Mouse (Mus musculus): Measurements from ENCODE around the gene Cpeb1. TPM values are rescaled to one million over a fixed set of nuclear protein-coding genes. Genes with fewer than 3 reads are reported as not detected.

Cpeb1 gene
- polyA plus RNA-seq, 1 experiment from 2014 or later: 1.4 TPM

- Histone ChIP-seq H3K36me3 (ENCODE audit: control insufficient read depth, insufficient read depth, low read length) (no peaks in the 10 kb centered on the region), H3K4me2 (no peak overlapping the region), H3K27me3 (ENCODE audit: control insufficient read depth, insufficient read depth, low read length) (no peaks in the 10 kb centered on the region), H3K27ac (ENCODE audit: low read depth, low read length) (no peak overlapping the region), H3K4me3 (ENCODE audit: low read depth, low read length) (no peak overlapping the region), H3K4me1 (ENCODE audit: control insufficient read depth, insufficient read depth, low read length) (peaks cover 2% of the 10 kb centered on the region; the same call in 1 of the 2 replicates), H3K9me3 (ENCODE audit: control insufficient read depth, low read length) (no peaks in the 10 kb centered on the region), H3K9ac (ENCODE audit: low read length) (no peak overlapping the region)
- DNase-seq (ENCODE audit: low spot score, missing footprints) (no peak), ATAC-seq (ENCODE audit: low FRiP score) (no peak)
- WGBS: 91% methylated on average over 12 of the region's 12 CpGs
Measured at GRCm38 (mm10) chr7:81326043-81326442, 129.2 kb downstream of the Cpeb1 start.

- Histone ChIP-seq H3K4me3 (ENCODE audit: low read depth, low read length) (no peak overlapping the region), H3K36me3 (ENCODE audit: control insufficient read depth, insufficient read depth, low read length) (no peaks in the 10 kb centered on the region), H3K27me3 (ENCODE audit: control insufficient read depth, insufficient read depth, low read length) (no peaks in the 10 kb centered on the region), H3K4me1 (ENCODE audit: control insufficient read depth, insufficient read depth, low read length) (no peaks in the 10 kb centered on the region), H3K4me2 (no peak overlapping the region), H3K9me3 (ENCODE audit: control insufficient read depth, low read length) (no peaks in the 10 kb centered on the region), H3K9ac (ENCODE audit: low read length) (no peak overlapping the region), H3K27ac (ENCODE audit: low read depth, low read length) (no peak overlapping the region)
- DNase-seq (ENCODE audit: low spot score, missing footprints) (no peak), ATAC-seq (ENCODE audit: low FRiP score) (no peak)
- 80% methylated on average over 5 of the region's 5 CpGs for WGBS
Measured at GRCm38 (mm10) chr7:81321776-81322175, 133.5 kb downstream of the Cpeb1 start.

GRCm38 (mm10) chr7:81319749-81320148 is 135.5 kb downstream of the Cpeb1 start:
- H3K36me3 ChIP-seq (ENCODE audit: control insufficient read depth, insufficient read depth, low read length): no peaks in the 10 kb centered on the region
- no peak for ATAC-seq (ENCODE audit: low FRiP score)
- H3K4me2 ChIP-seq: no peak overlapping the region
- H3K4me1 ChIP-seq (ENCODE audit: control insufficient read depth, insufficient read depth, low read length): no peaks in the 10 kb centered on the region
- DNase-seq (ENCODE audit: low spot score, missing footprints): no peak
- 82% methylated on average over 6 of the region's 6 CpGs for WGBS
- no peaks in the 10 kb centered on the region for H3K9me3 ChIP-seq (ENCODE audit: control insufficient read depth, low read length)
- no peak overlapping the region for H3K9ac ChIP-seq (ENCODE audit: low read length)
- no peak overlapping the region for H3K4me3 ChIP-seq (ENCODE audit: low read depth, low read length)
- no peak overlapping the region for H3K27ac ChIP-seq (ENCODE audit: low read depth, low read length)
- H3K27me3 ChIP-seq (ENCODE audit: control insufficient read depth, insufficient read depth, low read length): no peaks in the 10 kb centered on the region

- H3K4me1 ChIP-seq (ENCODE audit: control insufficient read depth, insufficient read depth, low read length): no peaks in the 10 kb centered on the region
- H3K4me3 ChIP-seq (ENCODE audit: low read depth, low read length): no peak overlapping the region
- DNase-seq (ENCODE audit: low spot score, missing footprints) (no peak), ATAC-seq (ENCODE audit: low FRiP score) (no peak)
- no peaks in the 10 kb centered on the region for H3K9me3 ChIP-seq (ENCODE audit: control insufficient read depth, low read length)
- H3K27ac ChIP-seq (ENCODE audit: low read depth, low read length): no peak overlapping the region
- no peak overlapping the region for H3K4me2 ChIP-seq
- H3K27me3 ChIP-seq (ENCODE audit: control insufficient read depth, insufficient read depth, low read length): no peaks in the 10 kb centered on the region
- WGBS: 86% methylated on average over 8 of the region's 8 CpGs
- H3K9ac ChIP-seq (ENCODE audit: low read length): no peak overlapping the region
- H3K36me3 ChIP-seq (ENCODE audit: control insufficient read depth, insufficient read depth, low read length): no peaks in the 10 kb centered on the region
Measured at GRCm38 (mm10) chr7:81315583-81315982, 139.7 kb downstream of the Cpeb1 start.

GRCm38 (mm10) chr7:81311581-81311980 is 143.7 kb downstream of the Cpeb1 start:
- H3K36me3 ChIP-seq (ENCODE audit: control insufficient read depth, insufficient read depth, low read length): no peaks in the 10 kb centered on the region
- H3K4me1 ChIP-seq (ENCODE audit: control insufficient read depth, insufficient read depth, low read length): no peaks in the 10 kb centered on the region
- H3K27ac ChIP-seq (ENCODE audit: low read depth, low read length): no peak overlapping the region
- ATAC-seq (ENCODE audit: low FRiP score) (no peak), DNase-seq (ENCODE audit: low spot score, missing footprints) (no peak)
- no peak overlapping the region for H3K9ac ChIP-seq (ENCODE audit: low read length)
- H3K9me3 ChIP-seq (ENCODE audit: control insufficient read depth, low read length): no peaks in the 10 kb centered on the region
- no peak overlapping the region for H3K4me2 ChIP-seq
- H3K4me3 ChIP-seq (ENCODE audit: low read depth, low read length): no peak overlapping the region
- no peaks in the 10 kb centered on the region for H3K27me3 ChIP-seq (ENCODE audit: control insufficient read depth, insufficient read depth, low read length)

- 85% methylated on average over 1 of the region's 1 CpGs for WGBS
- no peaks in the 10 kb centered on the region for H3K9me3 ChIP-seq (ENCODE audit: control insufficient read depth, low read length)
- no peak overlapping the region for H3K9ac ChIP-seq (ENCODE audit: low read length)
- H3K4me3 ChIP-seq (ENCODE audit: low read depth, low read length): no peak overlapping the region
- no peaks in the 10 kb centered on the region for H3K27me3 ChIP-seq (ENCODE audit: control insufficient read depth, insufficient read depth, low read length)
- H3K36me3 ChIP-seq (ENCODE audit: control insufficient read depth, insufficient read depth, low read length): no peaks in the 10 kb centered on the region
- H3K4me2 ChIP-seq: no peak overlapping the region
- H3K4me1 ChIP-seq (ENCODE audit: control insufficient read depth, insufficient read depth, low read length): no peaks in the 10 kb centered on the region
- ATAC-seq (ENCODE audit: low FRiP score) (no peak), DNase-seq (ENCODE audit: low spot score, missing footprints) (peak; percentile 21)
- no peak overlapping the region for H3K27ac ChIP-seq (ENCODE audit: low read depth, low read length)
Measured at GRCm38 (mm10) chr7:81311130-81311529, 144.1 kb downstream of the Cpeb1 start.

- Histone ChIP-seq H3K4me2 (no peak overlapping the region), H3K9ac (ENCODE audit: low read length) (no peak overlapping the region), H3K9me3 (ENCODE audit: control insufficient read depth, low read length) (no peaks in the 10 kb centered on the region), H3K4me1 (ENCODE audit: control insufficient read depth, insufficient read depth, low read length) (no peaks in the 10 kb centered on the region), H3K27ac (ENCODE audit: low read depth, low read length) (no peak overlapping the region), H3K27me3 (ENCODE audit: control insufficient read depth, insufficient read depth, low read length) (no peaks in the 10 kb centered on the region), H3K36me3 (ENCODE audit: control insufficient read depth, insufficient read depth, low read length) (no peaks in the 10 kb centered on the region), H3K4me3 (ENCODE audit: low read depth, low read length) (no peak overlapping the region)
- DNase-seq (ENCODE audit: low spot score, missing footprints): peak; percentile 8
- no peak for ATAC-seq (ENCODE audit: low FRiP score)
- WGBS: 89% methylated on average over 6 of the region's 6 CpGs
Measured at GRCm38 (mm10) chr7:81309247-81309646, 146.0 kb downstream of the Cpeb1 start.

- 78% methylated on average over 8 of the region's 8 CpGs for WGBS
- ATAC-seq (ENCODE audit: low FRiP score) (no peak), DNase-seq (ENCODE audit: low spot score, missing footprints) (no peak)
- no peaks in the 10 kb centered on the region for H3K36me3 ChIP-seq (ENCODE audit: control insufficient read depth, insufficient read depth, low read length)
- no peaks in the 10 kb centered on the region for H3K27me3 ChIP-seq (ENCODE audit: control insufficient read depth, insufficient read depth, low read length)
- H3K4me1 ChIP-seq (ENCODE audit: control insufficient read depth, insufficient read depth, low read length): no peaks in the 10 kb centered on the region
- no peak overlapping the region for H3K4me3 ChIP-seq (ENCODE audit: low read depth, low read length)
- H3K27ac ChIP-seq (ENCODE audit: low read depth, low read length): no peak overlapping the region
- no peak overlapping the region for H3K9ac ChIP-seq (ENCODE audit: low read length)
- H3K4me2 ChIP-seq: no peak overlapping the region
- no peaks in the 10 kb centered on the region for H3K9me3 ChIP-seq (ENCODE audit: control insufficient read depth, low read length)
Measured at GRCm38 (mm10) chr7:81307735-81308134, 147.5 kb downstream of the Cpeb1 start.

- H3K4me2 ChIP-seq: no peak overlapping the region
- H3K36me3 ChIP-seq (ENCODE audit: control insufficient read depth, insufficient read depth, low read length): no peaks in the 10 kb centered on the region
- ATAC-seq (ENCODE audit: low FRiP score) (no peak), DNase-seq (ENCODE audit: low spot score, missing footprints) (no peak)
- no peaks in the 10 kb centered on the region for H3K27me3 ChIP-seq (ENCODE audit: control insufficient read depth, insufficient read depth, low read length)
- 94% methylated on average over 5 of the region's 5 CpGs for WGBS
- peaks cover 5% of the 10 kb centered on the region; the same call in 1 of the 2 replicates for H3K4me1 ChIP-seq (ENCODE audit: control insufficient read depth, insufficient read depth, low read length)
- no peak overlapping the region for H3K4me3 ChIP-seq (ENCODE audit: low read depth, low read length)
- no peak overlapping the region for H3K27ac ChIP-seq (ENCODE audit: low read depth, low read length)
- H3K9me3 ChIP-seq (ENCODE audit: control insufficient read depth, low read length): no peaks in the 10 kb centered on the region
- H3K9ac ChIP-seq (ENCODE audit: low read length): no peak overlapping the region
Measured at GRCm38 (mm10) chr7:81304675-81305074, 150.6 kb downstream of the Cpeb1 start.

GRCm38 (mm10) chr7:81304100-81304499 is 151.2 kb downstream of the Cpeb1 start:
- no peaks in the 10 kb centered on the region for H3K36me3 ChIP-seq (ENCODE audit: control insufficient read depth, insufficient read depth, low read length)
- no peak for ATAC-seq (ENCODE audit: low FRiP score)
- no peak overlapping the region for H3K4me3 ChIP-seq (ENCODE audit: low read depth, low read length)
- no peak overlapping the region for H3K27ac ChIP-seq (ENCODE audit: low read depth, low read length)
- H3K27me3 ChIP-seq (ENCODE audit: control insufficient read depth, insufficient read depth, low read length): no peaks in the 10 kb centered on the region
- DNase-seq (ENCODE audit: low spot score, missing footprints): no peak
- H3K4me1 ChIP-seq (ENCODE audit: control insufficient read depth, insufficient read depth, low read length): peaks cover 5% of the 10 kb centered on the region; the same call in 1 of the 2 replicates
- H3K9me3 ChIP-seq (ENCODE audit: control insufficient read depth, low read length): no peaks in the 10 kb centered on the region
- H3K4me2 ChIP-seq: no peak overlapping the region
- WGBS: 79% methylated on average over 5 of the region's 5 CpGs
- no peak overlapping the region for H3K9ac ChIP-seq (ENCODE audit: low read length)
